Mouse (Mus musculus): Measurements from ENCODE around the gene Rrn3.
"Not testable (repeated sequence)": the region's sequence is repeated elsewhere in the genome, so short reads cannot be mapped to it uniquely, and the experiment has no call there.

- not testable (repeated sequence) for TF ChIP-seq EP300, CTCF (IDR thresholded peaks at IDR 0.05)
These were observed 6.5 kb upstream of the Rrn3 start for GRCm38 (mm10) chr16:13774011-13774410.

All from lung, postnatal 0 days (tissue).